Mouse (Mus musculus) liver, adult 2 months (tissue): ENCODE measurements around the gene Krtap29-1. TPM values are rescaled to one million over a fixed set of nuclear protein-coding genes. Genes with fewer than 3 reads are reported as not detected.

Experiments
- DNase-seq: peaks from one replicate; pipeline ENCODE4 v3.0.0-alpha.2; 2011; ENCODE audit warnings: low read depth, low spot score; ENCODE audit errors: extremely low read depth
- H3K27ac ChIP-seq: fragments of 200-500 bp; replicated peaks from 2 replicates; pipeline ENCODE4 v1.5.1; 2012; ENCODE audit warnings: low read depth, mild to moderate bottlenecking, control low read depth, inconsistent platforms, low read length; ENCODE audit not compliant: insufficient read depth
- H3K27me3 ChIP-seq: fragments of 200-500 bp; 2 replicates; pipeline ENCODE4 v1.6.1; 2012; ENCODE audit warnings: mild to moderate bottlenecking, moderate library complexity, low read length, inconsistent platforms; ENCODE audit not compliant: control insufficient read depth, insufficient read depth
- H3K36me3 ChIP-seq: fragments of 200-500 bp; 2 replicates; pipeline ENCODE4 v1.6.1; 2012; ENCODE audit warnings: low read length, inconsistent platforms; ENCODE audit not compliant: control insufficient read depth, insufficient read depth
- H3K4me1 ChIP-seq: fragments of 200-500 bp; 2 replicates; pipeline ENCODE4 v1.6.1; 2011; ENCODE audit warnings: low read length; ENCODE audit not compliant: control insufficient read depth, insufficient read depth
- H3K4me3 ChIP-seq: fragments of 200-500 bp; 2 replicates; pipeline ENCODE4 v1.5.1; 2011; ENCODE audit warnings: low read depth, mild to moderate bottlenecking, control low read depth, low read length, moderate library complexity; ENCODE audit not compliant: insufficient read depth
- H3K79me2 ChIP-seq: fragments of 200-500 bp; 2 replicates; pipeline ENCODE4 v1.6.1; 2012; ENCODE audit warnings: inconsistent platforms, mild to moderate bottlenecking, low read length, moderate library complexity; ENCODE audit not compliant: control insufficient read depth, insufficient read depth
- H3K9ac ChIP-seq: fragments of 200-500 bp; 2 replicates; pipeline ENCODE4 v1.6.1; 2012; ENCODE audit warnings: low read depth, mild to moderate bottlenecking, control low read depth, inconsistent platforms, low read length
- CTCF ChIP-seq: fragments of 200-500 bp; IDR thresholded peaks from 2 replicates; pipeline ENCODE4 v1.5.1; 2011; ENCODE audit warnings: low read depth, low read length, control low read depth
- POLR2A ChIP-seq: fragments of 200-500 bp; IDR thresholded peaks from 2 replicates; pipeline ENCODE4 v1.6.1; 2011; ENCODE audit warnings: low read length, control low read depth; ENCODE audit not compliant: insufficient read depth; ENCODE audit errors: extremely low read depth
- WGBS: fragments of 180-500 bp; shearing (Covaris S2); methylation state at CpG from one replicate; pipeline ENCODE4 v1.1.7; 2018; 5-methylcytosine and 5-hydroxymethylcytosine counted together
- polyA plus RNA-seq: library from polyadenylated mRNA; depleted of rRNA; stranded (reverse); fragments of >200 nt; gene quantifications from 2 replicates; pipeline ENCODE4 v1.2.3, GENCODE M21; 2012; rRNA removed
- total RNA-seq: library from RNA; depleted of rRNA; stranded (reverse); fragments of >200 nt; gene quantifications from 2 replicates; pipeline ENCODE4 v1.2.3, GENCODE M21; 2014; rRNA removed

Krtap29-1 gene
- total and polyA plus RNA-seq, 2 experiments: not detected

- H3K27ac ChIP-seq: no peak overlapping the region
- no peak for DNase-seq
- H3K27me3 ChIP-seq: no peaks in the 10 kb centered on the region
- H3K36me3 ChIP-seq: no peaks in the 10 kb centered on the region
- TF ChIP-seq POLR2A (no peak), CTCF (no peak)
- WGBS: 81% methylated on average over 9 of the region's 9 CpGs
- no peaks in the 10 kb centered on the region for H3K79me2 ChIP-seq
- H3K9ac ChIP-seq: no peak overlapping the region
- no peaks in the 10 kb centered on the region for H3K4me1 ChIP-seq
- H3K4me3 ChIP-seq: no peak overlapping the region
These were observed 41.0 kb downstream of the Krtap29-1 start for GRCm38 (mm10) chr11:99937751-99938264.

GRCm38 (mm10) chr11:99935991-99936390, 42.9 kb downstream of the Krtap29-1 start, which contains the start of gene Krtap31-2:
Gene Krtap31-2, plus strand, starts transcription at chr11:99936291.
- Histone ChIP-seq H3K27me3 (no peaks in the 10 kb centered on the region), H3K27ac (no peak within 1 kb of the TSS), H3K4me3 (no peak within 1 kb of the TSS), H3K79me2 (no peaks in the 10 kb centered on the region), H3K4me1 (no peaks in the 10 kb centered on the region), H3K36me3 (no peaks in the 10 kb centered on the region), H3K9ac (no peak within 1 kb of the TSS)
- TF ChIP-seq POLR2A (no peak), CTCF (no peak)
- no peak for DNase-seq
- 73% methylated on average over 1 of the region's 1 CpGs for WGBS

Other genes with a start within 250 kb of the Krtap29-1 start
Only the 30 nearest of the 33 such genes appear.
- not detected in 2 replicates for gene Gm11595, start 206.1 kb downstream of the Krtap29-1 start, total RNA-seq
- not detected in 2 replicates for gene Gm11595, start 206.1 kb downstream of the Krtap29-1 start, polyA plus RNA-seq
- not detected in 2 replicates for gene Krtap4-8, start 198.3 kb downstream of the Krtap29-1 start, total RNA-seq
- gene Krtap4-8, start 198.3 kb downstream of the Krtap29-1 start, polyA plus RNA-seq: not detected in 2 replicates
- not detected in 2 replicates for gene Krtap4-9, start 193.9 kb downstream of the Krtap29-1 start, total RNA-seq
- gene Krtap4-9, start 193.9 kb downstream of the Krtap29-1 start, polyA plus RNA-seq: not detected in 2 replicates
- gene Gm11596, start 185.6 kb downstream of the Krtap29-1 start, total RNA-seq: not detected in 2 replicates
- gene Gm11596, start 185.6 kb downstream of the Krtap29-1 start, polyA plus RNA-seq: not detected in 2 replicates
- gene Gm11569, start 180.1 kb downstream of the Krtap29-1 start, total RNA-seq: not detected in 2 replicates
- gene Gm11569, start 180.1 kb downstream of the Krtap29-1 start, polyA plus RNA-seq: not detected in 2 replicates
- not detected in 2 replicates for gene Gm11554, start 174.6 kb downstream of the Krtap29-1 start, total RNA-seq
- not detected in 2 replicates for gene Gm11554, start 174.6 kb downstream of the Krtap29-1 start, polyA plus RNA-seq
- gene Krtap4-13, start 169.2 kb downstream of the Krtap29-1 start, total RNA-seq: not detected in 2 replicates
- gene Krtap4-13, start 169.2 kb downstream of the Krtap29-1 start, polyA plus RNA-seq: not detected in 2 replicates
- not detected in 2 replicates for gene Gm11564, start 163.4 kb downstream of the Krtap29-1 start, total RNA-seq
- gene Gm11564, start 163.4 kb downstream of the Krtap29-1 start, polyA plus RNA-seq: not detected in 2 replicates
- not detected in 2 replicates for gene 2300003K06Rik, start 141.0 kb downstream of the Krtap29-1 start, total RNA-seq
- gene 2300003K06Rik, start 141.0 kb downstream of the Krtap29-1 start, polyA plus RNA-seq: not detected in 2 replicates
- not detected in 2 replicates for gene Krtap4-16, start 127.4 kb downstream of the Krtap29-1 start, total RNA-seq
- gene Krtap4-16, start 127.4 kb downstream of the Krtap29-1 start, polyA plus RNA-seq: not detected in 2 replicates
- gene Gm11568, start 121.1 kb downstream of the Krtap29-1 start, total RNA-seq: not detected in 2 replicates
- not detected in 2 replicates for gene Gm11568, start 121.1 kb downstream of the Krtap29-1 start, polyA plus RNA-seq
- not detected in 2 replicates for gene Gm11559, start 114.6 kb downstream of the Krtap29-1 start, total RNA-seq
- gene Gm11559, start 114.6 kb downstream of the Krtap29-1 start, polyA plus RNA-seq: not detected in 2 replicates
- not detected in 2 replicates for gene Krtap9-1, start 105.7 kb downstream of the Krtap29-1 start, total RNA-seq
- gene Krtap9-1, start 105.7 kb downstream of the Krtap29-1 start, polyA plus RNA-seq: not detected in 2 replicates
- gene Gm11567, start 99.9 kb downstream of the Krtap29-1 start, total RNA-seq: 0.28 TPM in 1 of 2 replicates, not detected in the other
- gene Gm11567, start 99.9 kb downstream of the Krtap29-1 start, polyA plus RNA-seq: not detected in 2 replicates
- gene Krtap31-1, start 71.1 kb downstream of the Krtap29-1 start, total RNA-seq: not detected in 2 replicates
- not detected in 2 replicates for gene Krtap31-1, start 71.1 kb downstream of the Krtap29-1 start, polyA plus RNA-seq
- gene Gm11565, start 64.3 kb downstream of the Krtap29-1 start, total RNA-seq: not detected in 2 replicates
- gene Gm11565, start 64.3 kb downstream of the Krtap29-1 start, polyA plus RNA-seq: not detected in 2 replicates
- not detected in 2 replicates for gene Krtap31-2, start 42.8 kb downstream of the Krtap29-1 start, total RNA-seq
- gene Krtap31-2, start 42.8 kb downstream of the Krtap29-1 start, polyA plus RNA-seq: not detected in 2 replicates
- gene Krtap9-5, start 30.6 kb downstream of the Krtap29-1 start, total RNA-seq: not detected in 2 replicates
- gene Krtap9-5, start 30.6 kb downstream of the Krtap29-1 start, polyA plus RNA-seq: not detected in 2 replicates
- not detected in 2 replicates for gene Krtap16-1, start 7.5 kb upstream of the Krtap29-1 start, total RNA-seq
- gene Krtap16-1, start 7.5 kb upstream of the Krtap29-1 start, polyA plus RNA-seq: not detected in 2 replicates
- not detected in 2 replicates for gene Krtap17-1, start 14.9 kb upstream of the Krtap29-1 start, total RNA-seq
- gene Krtap17-1, start 14.9 kb upstream of the Krtap29-1 start, polyA plus RNA-seq: not detected in 2 replicates
- gene Krt33a, start 37.2 kb upstream of the Krtap29-1 start, total RNA-seq: not detected in 2 replicates
- gene Krt33a, start 37.2 kb upstream of the Krtap29-1 start, polyA plus RNA-seq: not detected in 2 replicates
- not detected in 2 replicates for gene Krt33b, start 50.8 kb upstream of the Krtap29-1 start, total RNA-seq
- not detected in 2 replicates for gene Krt33b, start 50.8 kb upstream of the Krtap29-1 start, polyA plus RNA-seq
- gene Krt34, start 62.5 kb upstream of the Krtap29-1 start, total RNA-seq: not detected in 2 replicates
- not detected in 2 replicates for gene Krt34, start 62.5 kb upstream of the Krtap29-1 start, polyA plus RNA-seq
- not detected in 2 replicates for gene Krt31, start 71.5 kb upstream of the Krtap29-1 start, total RNA-seq
- not detected in 2 replicates for gene Krt31, start 71.5 kb upstream of the Krtap29-1 start, polyA plus RNA-seq
- gene Krt32, start 109.2 kb upstream of the Krtap29-1 start, total RNA-seq: not detected in 2 replicates
- not detected in 2 replicates for gene Krt32, start 109.2 kb upstream of the Krtap29-1 start, polyA plus RNA-seq
- not detected in 2 replicates for gene Krt35, start 117.2 kb upstream of the Krtap29-1 start, total RNA-seq
- gene Krt35, start 117.2 kb upstream of the Krtap29-1 start, polyA plus RNA-seq: not detected in 2 replicates
- not detected in 2 replicates for gene Krt36, start 126.6 kb upstream of the Krtap29-1 start, total RNA-seq
- gene Krt36, start 126.6 kb upstream of the Krtap29-1 start, polyA plus RNA-seq: not detected in 2 replicates
- gene Krt13, start 142.5 kb upstream of the Krtap29-1 start, total RNA-seq: not detected in 2 replicates
- gene Krt13, start 142.5 kb upstream of the Krtap29-1 start, polyA plus RNA-seq: 0.54 TPM in 1 of 2 replicates, not detected in the other
- not detected in 2 replicates for gene Krt15, start 156.9 kb upstream of the Krtap29-1 start, total RNA-seq
- not detected in 2 replicates for gene Krt15, start 156.9 kb upstream of the Krtap29-1 start, polyA plus RNA-seq
- gene Krt19, start 169.6 kb upstream of the Krtap29-1 start, total RNA-seq: 2.8 and 4.5 TPM in 2 replicates
- 2.4 and 2.6 TPM in 2 replicates for gene Krt19, start 169.6 kb upstream of the Krtap29-1 start, polyA plus RNA-seq